Mouse (Mus musculus): Measurements from ENCODE around the gene B3galt4. TPM values are rescaled to one million over a fixed set of nuclear protein-coding genes. Genes with fewer than 3 reads are reported as not detected.

Gene B3galt4
- polyA plus RNA-seq, 1 experiment: 6.7 TPM

DNA sequence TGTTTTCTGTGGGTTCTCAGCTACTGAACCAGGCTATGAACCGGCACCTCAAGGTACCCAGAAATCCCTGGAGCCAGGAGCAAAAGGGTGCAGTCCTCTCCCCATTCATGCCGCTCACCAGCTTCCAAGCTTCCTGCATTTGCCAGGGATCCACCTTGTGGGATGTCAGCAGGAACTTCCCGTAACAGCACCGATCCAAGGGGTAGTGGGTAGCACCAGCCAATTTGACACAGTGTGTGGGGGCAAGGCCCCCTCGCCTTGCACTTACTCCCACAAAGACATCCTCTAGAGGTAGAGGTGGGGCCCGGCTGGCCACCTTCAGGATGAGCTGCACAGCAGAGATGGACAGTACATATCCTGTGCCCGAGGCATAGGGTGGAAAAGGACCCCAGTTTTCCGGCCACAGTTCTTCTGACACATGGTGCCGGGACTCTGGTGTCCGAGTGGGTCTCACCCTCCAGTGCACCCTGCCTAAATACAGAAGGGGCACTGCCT, 1.1 kb downstream of the B3galt4 start:
- H3K4me1 ChIP-seq (ENCODE audit: control insufficient read depth, insufficient read depth, low read length): peaks cover 12% of the 10 kb centered on the region; the same call in 1 of the 2 replicates
- no peak overlapping the region for H3K27ac ChIP-seq (ENCODE audit: insufficient read depth, low read depth, low read length)
- no peaks in the 10 kb centered on the region for H3K27me3 ChIP-seq (replicated peaks; ENCODE audit: control insufficient read depth, insufficient read depth, low read length)
- no peak for DNase-seq
- TF ChIP-seq POLR2A (IDR thresholded peaks at IDR 0.05; ENCODE audit: low read depth, low read length): no peak
- no peak for TF ChIP-seq CTCF (conservative IDR thresholded peaks at IDR 0.05; ENCODE audit: insufficient read depth, insufficient read length, low read depth, low read length)
- no peak overlapping the region for H3K4me3 ChIP-seq (ENCODE audit: insufficient read depth, low read depth, low read length)
- no peaks in the 10 kb centered on the region for H3K36me3 ChIP-seq (ENCODE audit: control insufficient read depth, insufficient read depth, low read length)
- WGBS: 74% methylated on average over 10 of the region's 10 CpGs

DNA sequence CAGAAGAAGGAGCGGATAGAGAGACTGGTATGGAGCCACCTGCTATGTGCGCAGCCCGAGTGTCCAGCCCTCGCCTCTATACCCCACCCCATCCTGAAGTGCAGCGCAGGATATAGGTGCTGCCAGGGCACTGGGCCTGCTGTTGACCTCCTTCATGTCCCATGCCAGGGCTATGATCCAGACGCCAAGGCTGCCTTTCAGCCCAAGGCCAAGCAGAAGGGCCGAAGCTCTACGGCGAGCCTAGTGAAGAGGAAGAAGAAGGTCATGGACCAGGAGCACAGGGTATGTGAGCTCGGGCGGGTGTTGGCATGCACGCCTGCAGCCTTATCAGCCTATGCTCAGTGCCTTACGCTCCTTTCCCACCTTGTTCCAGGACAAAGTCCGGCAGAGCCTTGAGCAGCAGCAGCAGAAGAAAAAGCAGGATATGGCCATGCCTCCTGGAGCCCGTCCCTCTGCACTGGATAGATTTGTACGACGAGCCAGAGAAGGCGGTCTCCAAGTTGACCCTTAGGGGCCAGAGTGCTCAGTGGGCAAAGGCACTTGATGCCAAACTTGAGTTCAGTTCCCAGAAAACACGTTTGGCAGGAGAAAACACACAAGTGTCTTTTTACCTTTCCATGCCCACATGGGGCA, 2.3 kb downstream of the B3galt4 start:
- no peak overlapping the region for H3K4me3 ChIP-seq (ENCODE audit: insufficient read depth, low read depth, low read length)
- TF ChIP-seq POLR2A (IDR thresholded peaks at IDR 0.05; ENCODE audit: low read depth, low read length): no peak
- no peak for TF ChIP-seq CTCF (conservative IDR thresholded peaks at IDR 0.05; ENCODE audit: insufficient read depth, insufficient read length, low read depth, low read length)
- 73% methylated on average over 19 of the region's 19 CpGs for WGBS
- DNase-seq: no peak
- H3K27ac ChIP-seq (ENCODE audit: insufficient read depth, low read depth, low read length): no peak overlapping the region
- H3K36me3 ChIP-seq (ENCODE audit: control insufficient read depth, insufficient read depth, low read length): no peaks in the 10 kb centered on the region
- H3K4me1 ChIP-seq (ENCODE audit: control insufficient read depth, insufficient read depth, low read length): peaks cover 5% of the 10 kb centered on the region; the same call in 1 of the 2 replicates
- no peaks in the 10 kb centered on the region for H3K27me3 ChIP-seq (replicated peaks; ENCODE audit: control insufficient read depth, insufficient read depth, low read length)

DNA sequence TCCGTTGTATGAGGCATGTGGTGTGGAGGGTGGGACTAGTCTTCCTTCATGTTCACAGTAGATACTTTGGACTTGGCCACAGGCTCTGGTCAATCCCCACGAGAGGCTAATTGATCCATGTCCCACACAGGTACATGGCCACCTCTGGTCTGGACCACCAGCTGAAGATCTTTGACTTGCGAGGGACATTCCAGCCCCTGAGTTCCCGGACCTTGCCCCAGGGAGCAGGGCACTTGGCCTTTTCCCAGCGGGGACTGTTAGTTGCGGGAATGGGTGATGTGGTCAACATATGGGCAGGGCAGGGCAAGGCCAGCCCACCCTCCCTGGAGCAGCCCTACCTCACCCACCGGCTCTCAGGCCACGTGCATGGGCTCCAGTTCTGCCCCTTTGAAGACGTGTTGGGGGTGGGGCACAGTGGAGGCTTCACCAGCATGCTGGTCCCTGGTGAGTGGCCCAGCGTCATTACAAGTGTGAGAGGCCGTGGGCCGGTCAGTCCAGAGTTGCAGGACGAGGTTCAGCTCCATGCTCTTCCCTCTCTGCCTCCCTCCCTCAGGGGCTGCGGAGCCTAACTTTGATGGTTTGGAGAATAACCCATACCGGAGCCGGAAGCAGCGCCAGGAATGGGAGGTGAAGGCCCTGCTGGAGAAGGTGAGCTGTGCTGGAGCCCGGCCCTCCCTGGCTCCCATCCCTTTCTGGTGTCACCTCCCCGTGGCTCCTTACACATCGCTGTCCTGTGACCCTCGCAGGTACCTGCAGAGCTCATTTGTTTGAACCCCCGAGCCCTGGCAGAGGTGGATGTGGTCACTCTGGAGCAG, 3.0 kb downstream of the B3galt4 start:
- DNase-seq: no peak

DNA sequence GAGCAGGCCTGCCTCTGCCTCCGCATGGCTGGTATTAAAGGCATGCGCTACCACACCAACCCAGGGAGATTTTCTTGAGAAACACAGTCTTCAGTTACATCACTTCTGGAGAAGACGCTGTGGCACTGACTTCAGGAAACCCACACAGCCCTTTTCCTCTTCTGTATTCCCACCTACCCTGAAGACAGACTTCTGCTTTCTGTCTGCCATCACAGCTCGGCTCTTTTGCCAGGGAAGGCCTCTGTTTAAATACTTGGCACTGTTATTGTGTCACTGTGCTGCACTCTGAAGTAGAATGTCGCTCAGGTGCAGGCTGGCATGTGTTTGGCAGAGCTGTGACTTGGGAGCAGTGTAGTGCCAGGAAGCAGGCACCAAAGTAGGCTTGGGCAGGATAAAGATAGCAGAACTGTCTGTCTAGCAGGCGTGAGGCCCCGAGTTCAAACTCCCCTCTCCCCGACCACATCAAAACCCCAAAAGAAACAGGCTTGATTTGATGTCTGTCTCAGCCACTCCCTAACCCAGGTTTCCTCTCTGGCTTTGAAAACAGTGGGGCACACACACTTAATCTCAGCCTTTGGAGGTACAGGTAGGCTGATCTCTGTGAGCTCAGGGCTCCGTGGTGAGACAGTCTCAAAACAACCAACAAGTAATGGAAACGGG, 3.7 kb downstream of the B3galt4 start:
- no peaks in the 10 kb centered on the region for H3K36me3 ChIP-seq (ENCODE audit: control insufficient read depth, insufficient read depth, low read length)
- 86% methylated on average over 10 of the region's 10 CpGs for WGBS
- no peaks in the 10 kb centered on the region for H3K27me3 ChIP-seq (replicated peaks; ENCODE audit: control insufficient read depth, insufficient read depth, low read length)
- DNase-seq: no peak
- peaks cover under 1% of the 10 kb centered on the region; the same call in 1 of the 2 replicates for H3K4me1 ChIP-seq (ENCODE audit: control insufficient read depth, insufficient read depth, low read length)
- TF ChIP-seq POLR2A (IDR thresholded peaks at IDR 0.05; ENCODE audit: low read depth, low read length): no peak
- no peak overlapping the region for H3K4me3 ChIP-seq (ENCODE audit: insufficient read depth, low read depth, low read length)
- H3K27ac ChIP-seq (ENCODE audit: insufficient read depth, low read depth, low read length): no peak overlapping the region

More for the DNA sequence above, 3.0 kb downstream of the B3galt4 start:
- no peaks in the 10 kb centered on the region for H3K36me3 ChIP-seq (ENCODE audit: control insufficient read depth, insufficient read depth, low read length)
- peaks cover 5% of the 10 kb centered on the region; the same call in 1 of the 2 replicates for H3K4me1 ChIP-seq (ENCODE audit: control insufficient read depth, insufficient read depth, low read length)
- no peaks in the 10 kb centered on the region for H3K27me3 ChIP-seq (replicated peaks; ENCODE audit: control insufficient read depth, insufficient read depth, low read length)
- H3K27ac ChIP-seq (ENCODE audit: insufficient read depth, low read depth, low read length): no peak overlapping the region
- no peak for TF ChIP-seq POLR2A (IDR thresholded peaks at IDR 0.05; ENCODE audit: low read depth, low read length)
- TF ChIP-seq CTCF (conservative IDR thresholded peaks at IDR 0.05; ENCODE audit: insufficient read depth, insufficient read length, low read depth, low read length): no peak
- 72% methylated on average over 22 of the region's 22 CpGs for WGBS
- H3K4me3 ChIP-seq (ENCODE audit: insufficient read depth, low read depth, low read length): no peak overlapping the region

DNA sequence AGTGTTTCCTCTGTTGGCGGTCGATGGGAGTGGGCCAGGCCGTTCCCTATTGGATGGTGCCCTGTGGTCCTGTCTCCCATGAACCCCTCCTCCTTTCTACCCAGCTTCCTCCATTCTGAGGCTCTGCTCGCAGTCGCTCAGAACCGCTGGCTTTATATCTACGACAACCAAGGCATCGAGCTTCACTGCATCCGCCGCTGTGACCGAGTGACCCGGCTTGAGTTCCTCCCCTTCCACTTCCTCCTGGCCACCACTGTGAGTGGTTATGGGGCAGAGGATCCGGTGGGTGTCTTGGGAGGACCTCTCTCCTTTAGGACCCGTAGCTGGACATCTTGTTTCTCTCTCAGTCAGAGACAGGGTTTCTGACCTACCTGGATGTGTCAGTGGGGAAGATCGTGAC, 7.8 kb downstream of the B3galt4 start:
- no peak for TF ChIP-seq POLR2A (IDR thresholded peaks at IDR 0.05; ENCODE audit: low read depth, low read length)
- no peak for TF ChIP-seq CTCF (conservative IDR thresholded peaks at IDR 0.05; ENCODE audit: insufficient read depth, insufficient read length, low read depth, low read length)
- Histone ChIP-seq H3K27me3 (replicated peaks; ENCODE audit: control insufficient read depth, insufficient read depth, low read length) (no peaks in the 10 kb centered on the region), H3K4me1 (ENCODE audit: control insufficient read depth, insufficient read depth, low read length) (no peaks in the 10 kb centered on the region), H3K36me3 (ENCODE audit: control insufficient read depth, insufficient read depth, low read length) (no peaks in the 10 kb centered on the region), H3K4me3 (ENCODE audit: insufficient read depth, low read depth, low read length) (no peak overlapping the region), H3K27ac (ENCODE audit: insufficient read depth, low read depth, low read length) (no peak overlapping the region)
- WGBS: 92% methylated on average over 15 of the region's 15 CpGs
- no peak for DNase-seq

DNA sequence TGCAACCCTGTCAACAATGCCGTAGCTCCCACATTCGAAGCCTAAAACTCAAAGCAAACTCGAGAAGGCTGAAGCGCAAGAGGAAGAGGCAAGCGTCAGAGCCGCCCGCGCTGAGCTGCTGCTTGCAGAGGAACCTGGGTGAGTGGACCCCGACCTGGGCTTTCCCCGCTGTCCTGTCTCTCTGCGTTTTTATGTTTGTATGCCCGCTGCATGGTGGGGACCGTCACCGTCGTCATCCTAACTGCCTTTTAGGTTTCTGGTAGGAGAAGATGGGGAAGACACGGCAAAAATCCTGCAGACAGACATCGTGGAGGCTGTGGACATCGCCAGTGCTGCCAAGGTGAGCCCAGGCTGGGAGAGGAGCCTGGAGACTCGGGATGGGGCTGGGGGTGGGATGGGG, 9.9 kb downstream of the B3galt4 start:
- H3K36me3 ChIP-seq (ENCODE audit: control insufficient read depth, insufficient read depth, low read length): no peaks in the 10 kb centered on the region
- H3K27ac ChIP-seq (ENCODE audit: insufficient read depth, low read depth, low read length): no peak overlapping the region
- no peak for TF ChIP-seq POLR2A (IDR thresholded peaks at IDR 0.05; ENCODE audit: low read depth, low read length)
- no peak for TF ChIP-seq CTCF (conservative IDR thresholded peaks at IDR 0.05; ENCODE audit: insufficient read depth, insufficient read length, low read depth, low read length)
- H3K4me1 ChIP-seq (ENCODE audit: control insufficient read depth, insufficient read depth, low read length): no peaks in the 10 kb centered on the region
- H3K4me3 ChIP-seq (ENCODE audit: insufficient read depth, low read depth, low read length): peak overlapping the region; percentile 99
- no peak for DNase-seq
- H3K27me3 ChIP-seq (replicated peaks; ENCODE audit: control insufficient read depth, insufficient read depth, low read length): no peaks in the 10 kb centered on the region
- 52% methylated on average over 19 of the region's 19 CpGs for WGBS

DNA sequence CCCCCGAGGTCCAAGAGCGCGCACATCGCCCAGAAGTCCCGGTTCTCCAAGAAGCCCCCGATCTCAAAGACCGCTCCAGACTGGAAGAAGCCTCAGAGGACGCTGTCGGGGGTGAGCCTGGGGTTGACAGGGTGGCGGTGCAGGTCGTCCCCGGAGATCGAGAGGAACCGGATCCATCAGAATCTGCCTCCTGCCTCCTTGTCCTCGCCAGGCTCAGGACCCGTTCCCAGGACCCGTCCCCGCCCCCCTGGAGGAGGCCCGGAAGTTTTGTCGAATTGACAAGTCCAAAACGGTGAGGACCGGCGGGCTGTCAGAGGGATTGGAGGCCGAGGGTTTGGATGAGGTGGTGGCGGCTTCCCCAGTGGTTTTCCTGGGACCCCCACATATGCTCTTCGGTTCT, 10.3 kb downstream of the B3galt4 start:
- Histone ChIP-seq H3K36me3 (ENCODE audit: control insufficient read depth, insufficient read depth, low read length) (no peaks in the 10 kb centered on the region), H3K27me3 (replicated peaks; ENCODE audit: control insufficient read depth, insufficient read depth, low read length) (no peaks in the 10 kb centered on the region), H3K4me3 (ENCODE audit: insufficient read depth, low read depth, low read length) (peak overlapping the region; percentile 99), H3K27ac (ENCODE audit: insufficient read depth, low read depth, low read length) (no peak overlapping the region), H3K4me1 (ENCODE audit: control insufficient read depth, insufficient read depth, low read length) (no peaks in the 10 kb centered on the region)
- WGBS: 2% methylated on average over 26 of the region's 26 CpGs
- no peak for DNase-seq
- TF ChIP-seq CTCF (conservative IDR thresholded peaks at IDR 0.05; ENCODE audit: insufficient read depth, insufficient read length, low read depth, low read length) (no peak), POLR2A (IDR thresholded peaks at IDR 0.05; ENCODE audit: low read depth, low read length) (no peak)
